Mouse (Mus musculus): ENCODE measurements around the gene Dock9. TPM values are rescaled to one million over a fixed set of nuclear protein-coding genes. Genes with fewer than 3 reads are reported as not detected.
A peak's percentile ranks its signal among the peaks of the same experiment; 100 is the strongest.
"Not testable (repeated sequence)": the region's sequence is repeated elsewhere in the genome, so short reads cannot be mapped to it uniquely, and the experiment has no call there.

Dock9 gene
- polyA plus RNA-seq, 1 experiment from 2014 or later = 14.5 TPM

- Histone ChIP-seq H3K9me3 (no peaks in the 10 kb centered on the region), H3K4me3 (no peak overlapping the region), H3K4me2 (no peak overlapping the region), H3K9ac (no peak overlapping the region), H3K36me3 (replicated peaks) (no peaks in the 10 kb centered on the region), H3K4me1 (no peaks in the 10 kb centered on the region), H3K27me3 (replicated peaks) (no peaks in the 10 kb centered on the region), H3K27ac (no peak overlapping the region)
- WGBS = 80% methylated on average over 8 of the region's 8 CpGs
- ATAC-seq (replicated peaks) = no peak
Observed at GRCm38 (mm10) chr14:121727996-121728395, 69.6 kb downstream of the Dock9 start.

- Histone ChIP-seq H3K27ac (no peak overlapping the region), H3K27me3 (replicated peaks) (no peaks in the 10 kb centered on the region), H3K9me3 (no peaks in the 10 kb centered on the region), H3K36me3 (replicated peaks) (no peaks in the 10 kb centered on the region), H3K9ac (no peak overlapping the region), H3K4me3 (no peak overlapping the region), H3K4me1 (peaks cover 7% of the 10 kb centered on the region), H3K4me2 (no peak overlapping the region)
- 87% methylated on average over 8 of the region's 8 CpGs for WGBS
- ATAC-seq (replicated peaks) = no peak
Observed at GRCm38 (mm10) chr14:121724501-121724900, 73.1 kb downstream of the Dock9 start.

GRCm38 (mm10) chr14:121722774-121723173 is 74.9 kb downstream of the Dock9 start:
- peak; percentile 34; the same call in 1 of the 2 replicates for ATAC-seq (replicated peaks)
- Histone ChIP-seq H3K27me3 (replicated peaks) (no peaks in the 10 kb centered on the region), H3K9ac (no peak overlapping the region), H3K4me1 (peaks cover 7% of the 10 kb centered on the region), H3K4me2 (no peak overlapping the region), H3K36me3 (replicated peaks) (no peaks in the 10 kb centered on the region), H3K4me3 (no peak overlapping the region), H3K27ac (no peak overlapping the region), H3K9me3 (no peaks in the 10 kb centered on the region)
- 15% methylated on average over 8 of the region's 8 CpGs for WGBS

DNA sequence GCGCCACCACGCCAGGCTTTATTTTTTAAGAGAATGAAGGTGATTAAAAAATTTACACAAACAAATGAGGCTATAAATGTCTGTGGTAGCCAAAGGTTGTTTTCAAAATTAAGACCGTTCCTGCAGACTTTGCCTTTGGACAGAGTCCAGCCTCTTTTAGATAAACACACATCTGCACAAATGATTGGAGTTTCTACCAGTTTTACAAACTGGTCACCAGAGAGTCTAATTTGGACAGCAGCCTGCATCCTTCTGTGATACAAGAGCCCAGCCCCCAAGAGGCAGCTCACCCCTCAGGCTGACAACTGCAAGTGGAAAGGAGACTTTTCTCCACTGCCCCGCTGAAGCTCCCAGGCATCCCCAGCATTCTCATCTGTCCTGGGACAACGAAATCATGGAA is 76.2 kb downstream of the Dock9 start:
- Histone ChIP-seq H3K9ac (no peak overlapping the region), H3K4me3 (no peak overlapping the region), H3K4me2 (no peak overlapping the region), H3K27me3 (replicated peaks) (no peaks in the 10 kb centered on the region), H3K36me3 (replicated peaks) (no peaks in the 10 kb centered on the region), H3K4me1 (peaks cover 7% of the 10 kb centered on the region), H3K27ac (no peak overlapping the region), H3K9me3 (no peaks in the 10 kb centered on the region)
- ATAC-seq (replicated peaks) = no peak
- WGBS = 81% methylated on average over 5 of the region's 5 CpGs

GRCm38 (mm10) chr14:121719638-121720601 is 77.7 kb downstream of the Dock9 start:
- 88% methylated on average over 9 of the region's 9 CpGs for WGBS
- no peaks in the 10 kb centered on the region for H3K27me3 ChIP-seq (replicated peaks)
- no peak for ATAC-seq (replicated peaks)
- H3K36me3 ChIP-seq (replicated peaks) = no peaks in the 10 kb centered on the region
- no peak overlapping the region for H3K4me2 ChIP-seq
- peaks cover 7% of the 10 kb centered on the region for H3K4me1 ChIP-seq
- no peak overlapping the region for H3K27ac ChIP-seq
- H3K9me3 ChIP-seq = no peaks in the 10 kb centered on the region
- no peak overlapping the region for H3K9ac ChIP-seq
- H3K4me3 ChIP-seq = no peak overlapping the region

- H3K4me3 ChIP-seq; H3K9ac ChIP-seq; H3K9me3 ChIP-seq; H3K27me3 ChIP-seq (replicated peaks); ATAC-seq (replicated peaks); H3K36me3 ChIP-seq (replicated peaks); H3K4me2 ChIP-seq; H3K27ac ChIP-seq: not testable (repeated sequence)
- peaks cover 19% of the 10 kb centered on the region for H3K4me1 ChIP-seq
- WGBS = 90% methylated on average over 3 of the region's 3 CpGs
Observed at GRCm38 (mm10) chr14:121714799-121715198, 82.8 kb downstream of the Dock9 start.

DNA sequence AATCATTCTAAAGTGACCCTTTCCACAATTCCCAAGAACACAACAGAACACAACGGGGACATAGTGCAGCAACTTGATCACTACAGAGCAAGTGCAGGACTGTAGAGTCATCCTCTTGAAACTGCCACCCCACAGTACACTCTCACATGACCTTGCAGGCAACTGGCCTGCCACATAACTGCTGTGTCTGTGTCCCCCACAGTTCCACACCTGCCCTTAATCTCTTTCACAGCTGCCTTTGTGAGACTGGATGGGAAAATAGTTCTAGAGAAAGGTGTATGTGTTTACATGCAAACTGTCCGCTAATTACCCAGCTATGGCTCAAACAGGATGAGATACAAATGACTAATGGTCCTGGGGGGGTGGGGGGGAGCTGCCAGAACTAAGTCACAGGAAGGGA is 83.4 kb downstream of the Dock9 start:
- no peaks in the 10 kb centered on the region for H3K9me3 ChIP-seq
- no peaks in the 10 kb centered on the region for H3K36me3 ChIP-seq (replicated peaks)
- no peak overlapping the region for H3K27ac ChIP-seq
- H3K4me2 ChIP-seq = no peak overlapping the region
- no peaks in the 10 kb centered on the region for H3K27me3 ChIP-seq (replicated peaks)
- H3K4me3 ChIP-seq = no peak overlapping the region
- no peak for ATAC-seq (replicated peaks)
- no peak overlapping the region for H3K9ac ChIP-seq
- WGBS = 57% methylated on average over 2 of the region's 2 CpGs
- H3K4me1 ChIP-seq = peaks cover 19% of the 10 kb centered on the region

DNA sequence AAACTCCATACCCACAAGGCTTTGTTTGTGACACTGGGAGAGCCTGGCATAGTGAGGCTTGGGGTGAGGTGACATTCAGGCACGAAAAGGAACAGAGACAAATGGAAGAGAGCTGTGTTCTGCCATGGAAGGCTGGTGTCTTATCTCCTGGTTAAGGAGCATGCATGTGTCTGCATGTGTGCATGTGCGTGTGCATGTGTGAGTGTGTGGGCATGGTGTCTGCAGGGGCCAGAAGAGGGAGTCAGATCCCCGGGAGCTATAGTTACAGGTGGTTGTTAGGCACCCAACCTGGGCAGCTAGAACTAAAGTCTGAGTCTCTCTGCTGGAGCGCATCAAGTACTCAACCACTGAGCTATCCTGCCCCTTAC is 83.8 kb downstream of the Dock9 start:
- 41% methylated on average over 4 of the region's 4 CpGs for WGBS
- Histone ChIP-seq H3K4me1 (peaks cover 19% of the 10 kb centered on the region), H3K4me3 (no peak overlapping the region), H3K9ac (no peak overlapping the region), H3K4me2 (no peak overlapping the region), H3K27me3 (replicated peaks) (no peaks in the 10 kb centered on the region), H3K9me3 (no peaks in the 10 kb centered on the region), H3K36me3 (replicated peaks) (no peaks in the 10 kb centered on the region), H3K27ac (no peak overlapping the region)
- ATAC-seq (replicated peaks) = peak; percentile 37; the same call in 1 of the 2 replicates

DNA sequence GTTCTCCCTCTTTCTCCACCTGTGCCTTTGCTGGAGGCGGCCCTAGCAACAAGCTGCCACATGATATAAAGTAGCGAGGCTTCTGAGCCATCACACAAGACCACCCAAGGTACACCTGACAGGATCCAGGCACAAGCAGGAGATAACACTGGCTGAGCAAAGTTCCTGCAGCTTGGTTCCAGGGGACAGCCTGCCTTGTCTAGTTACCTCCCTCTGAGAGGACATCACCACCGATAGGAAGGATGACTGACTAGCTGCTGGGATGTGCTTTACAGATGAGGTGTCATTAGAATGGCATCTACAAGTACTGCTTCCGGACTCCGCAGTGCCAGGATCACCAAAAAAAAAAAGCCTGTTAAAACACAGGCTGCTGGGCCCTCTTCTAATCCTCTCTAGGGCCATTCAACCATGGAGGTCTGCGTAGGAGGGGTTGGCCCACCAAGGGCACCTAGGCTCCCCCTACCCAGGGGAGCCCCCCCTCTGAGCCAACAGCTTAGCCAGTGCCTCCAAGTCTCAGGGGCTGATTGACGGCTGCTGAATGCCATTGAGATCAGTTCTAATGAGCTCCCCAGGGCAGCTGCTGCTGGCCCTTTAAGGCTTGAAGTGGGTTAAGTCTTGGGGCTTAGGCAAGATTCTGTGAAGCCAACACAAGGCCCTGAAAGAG is 84.3 kb downstream of the Dock9 start:
- WGBS = 8% methylated on average over 7 of the region's 7 CpGs
- peak; percentile 70 for ATAC-seq (replicated peaks)
- H3K4me3 ChIP-seq = no peak overlapping the region
- H3K9ac ChIP-seq = no peak overlapping the region
- no peaks in the 10 kb centered on the region for H3K36me3 ChIP-seq (replicated peaks)
- H3K9me3 ChIP-seq = no peaks in the 10 kb centered on the region
- H3K27ac ChIP-seq = no peak overlapping the region
- H3K4me2 ChIP-seq = no peak overlapping the region
- H3K27me3 ChIP-seq (replicated peaks) = no peaks in the 10 kb centered on the region
- peaks cover 20% of the 10 kb centered on the region for H3K4me1 ChIP-seq

DNA sequence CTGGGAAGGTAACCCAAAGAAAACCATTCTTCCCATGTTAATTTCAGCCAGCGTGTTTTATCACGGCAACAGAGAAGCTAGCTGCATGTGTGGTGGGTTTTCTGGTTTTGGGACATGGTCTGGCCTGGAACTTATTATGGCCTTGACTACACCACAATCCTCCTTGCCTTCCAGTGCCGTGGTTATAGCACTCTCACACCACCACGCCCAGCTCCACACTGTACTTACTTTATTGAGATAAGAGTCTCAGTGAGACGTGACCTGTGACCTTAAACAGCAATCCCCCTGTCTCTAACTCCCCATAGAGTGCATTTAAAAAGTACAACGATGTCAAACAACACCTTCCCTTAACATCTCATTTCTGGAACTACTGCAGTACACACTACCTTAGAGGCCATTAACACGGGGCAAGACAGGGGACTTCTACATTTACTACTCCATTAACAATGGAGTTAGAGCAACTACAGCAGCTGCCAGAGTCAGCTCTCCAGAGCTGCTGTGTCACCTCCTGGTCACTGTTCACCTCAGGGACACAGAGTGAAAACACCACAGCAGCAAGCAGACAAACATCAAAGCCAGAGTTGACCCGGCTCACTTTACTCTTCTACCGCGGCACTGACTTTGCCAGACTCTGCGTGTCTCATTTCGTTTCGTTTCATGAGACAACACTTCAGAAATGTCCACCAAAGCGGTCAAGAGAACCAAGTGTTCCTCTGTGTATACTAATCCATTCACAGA is 86.4 kb downstream of the Dock9 start:
- whole genome bisulfite sequencing = 73% methylated on average over 14 of the region's 14 CpGs
- Histone ChIP-seq H3K27ac (no peak overlapping the region), H3K9me3 (no peaks in the 10 kb centered on the region)

DNA sequence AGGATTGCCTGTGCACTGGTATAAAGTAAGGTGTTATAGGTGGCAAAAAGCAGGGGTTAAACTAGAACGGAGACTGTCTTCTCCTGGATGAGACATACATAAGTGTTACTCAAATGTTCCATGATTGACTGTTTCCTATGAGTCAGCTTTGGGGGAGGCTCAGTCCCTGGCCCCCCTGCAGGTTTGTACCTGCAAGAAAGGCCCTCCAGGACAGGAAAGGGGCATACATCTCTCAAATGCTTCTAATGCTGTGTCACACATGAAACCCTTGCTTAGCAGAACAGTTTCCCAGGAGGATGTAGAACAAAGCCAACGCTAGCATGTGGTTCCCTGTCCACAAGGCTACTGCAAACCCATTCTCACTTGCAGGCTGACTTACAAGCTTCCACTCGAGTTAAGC is 87.5 kb downstream of the Dock9 start:
- H3K27ac ChIP-seq = no peak overlapping the region
- no peaks in the 10 kb centered on the region for H3K9me3 ChIP-seq
- no peak overlapping the region for H3K4me2 ChIP-seq
- H3K4me1 ChIP-seq = peaks cover 26% of the 10 kb centered on the region
- H3K27me3 ChIP-seq (replicated peaks) = no peaks in the 10 kb centered on the region
- WGBS = 59% methylated on average over 3 of the region's 3 CpGs
- H3K9ac ChIP-seq = no peak overlapping the region
- H3K36me3 ChIP-seq (replicated peaks) = no peaks in the 10 kb centered on the region
- no peak for ATAC-seq (replicated peaks)
- H3K4me3 ChIP-seq = no peak overlapping the region

More for the DNA sequence above, 86.4 kb downstream of the Dock9 start:
- H3K9ac ChIP-seq = no peak overlapping the region
- no peaks in the 10 kb centered on the region for H3K36me3 ChIP-seq (replicated peaks)
- ATAC-seq (replicated peaks) = no peak
- no peak overlapping the region for H3K4me2 ChIP-seq
- H3K4me1 ChIP-seq = peaks cover 26% of the 10 kb centered on the region
- H3K27me3 ChIP-seq (replicated peaks) = no peaks in the 10 kb centered on the region
- H3K4me3 ChIP-seq = no peak overlapping the region

- peaks cover 15% of the 10 kb centered on the region for H3K4me1 ChIP-seq
- no peak overlapping the region for H3K4me2 ChIP-seq
- no peak for ATAC-seq (replicated peaks)
- no peak overlapping the region for H3K27ac ChIP-seq
- H3K27me3 ChIP-seq (replicated peaks) = no peaks in the 10 kb centered on the region
- no peak overlapping the region for H3K9ac ChIP-seq
- no peak overlapping the region for H3K4me3 ChIP-seq
- no peaks in the 10 kb centered on the region for H3K9me3 ChIP-seq
- 8% methylated on average over 2 of the region's 2 CpGs for WGBS
- no peaks in the 10 kb centered on the region for H3K36me3 ChIP-seq (replicated peaks)
Observed at GRCm38 (mm10) chr14:121708244-121708643, 89.4 kb downstream of the Dock9 start.

Measured in midbrain, embryonic 15.5 days (tissue).